Mouse (Mus musculus) left cerebral cortex, adult 6 months (tissue): ENCODE results near the gene Cyp2c37. TPM values are rescaled to one million over a fixed set of nuclear protein-coding genes. Genes with fewer than 3 reads are reported as not detected.

Experiments
- long read RNA-seq, 2 experiments: library from polyadenylated mRNA; unstranded; transcript quantifications; one replicate each; pipeline ENCODE4 v2.0.0; 2019 to 2020
- polyA plus RNA-seq: library from polyadenylated mRNA; unstranded; fragments of <200 nt; fragmentation: Nextera tagmentation; gene quantifications from 2 replicates; pipeline ENCODE4 v1.2.3, GENCODE M21; 2021

Cyp2c37 gene
- polyA plus RNA-seq = not detected in 2 replicates
- long read RNA-seq, experiment 1 = 0 reads
- long read RNA-seq, experiment 2 = 0 reads

DNA sequence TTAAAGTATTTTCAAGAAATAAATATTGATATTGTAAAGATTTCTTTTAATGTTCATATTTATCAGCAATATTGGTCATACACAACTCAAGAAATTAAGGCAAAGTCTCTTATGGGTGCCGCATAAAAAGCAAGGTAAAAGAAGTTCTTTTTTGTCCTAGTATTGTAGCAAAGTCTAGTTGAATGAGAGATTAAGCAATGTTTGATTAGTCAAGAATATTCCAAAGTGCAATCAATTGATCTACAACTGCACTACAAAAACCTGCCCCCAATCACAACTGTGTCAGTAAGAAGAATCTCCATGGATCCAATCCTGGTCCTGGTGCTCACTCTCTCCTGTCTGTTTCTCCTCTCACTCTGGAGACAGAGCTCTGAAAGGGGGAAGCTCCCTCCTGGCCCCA lies at the start of gene Cyp2c37:
Gene Cyp2c37, plus strand, starts transcription at position 285 of the 400 bp plus-strand sequence.

Other genes starting within 250 kb of the Cyp2c37 start
- not detected in 2 replicates for gene Cyp2c40, start 179.6 kb upstream of the Cyp2c37 start, polyA plus RNA-seq
- not detected in 2 replicates for gene Cyp2c69, start 105.6 kb upstream of the Cyp2c37 start, polyA plus RNA-seq
- not detected in 2 replicates for gene Cyp2c54, start 81.4 kb downstream of the Cyp2c37 start, polyA plus RNA-seq
- not detected in 2 replicates for gene Cyp2c50, start 97.3 kb downstream of the Cyp2c37 start, polyA plus RNA-seq
- gene Cyp2c70, start 194.9 kb downstream of the Cyp2c37 start, polyA plus RNA-seq = not detected in 2 replicates